Mouse (Mus musculus) hindbrain, embryonic 14.5 days (tissue): ENCODE measurements at regions not wholly inside any gene's neighbourhood (a gene's known extent, or its start where the extent isn't known, plus 50 kb on each side); places are given as distances from the start of the nearest gene placed in this dataset.

Source experiments
- ATAC-seq: fragments of 200-750 bp; cut with Nextera tagmentation; 2 replicates; pipeline ENCODE4 v1.8.0; 2017; ENCODE audit warnings: moderate number of reproducible peaks, mild to moderate bottlenecking, moderate TSS enrichment, moderate library complexity; ENCODE audit not compliant: low FRiP score
- DNase-seq: peaks from one replicate; pipeline ENCODE4 v3.0.0-alpha.2; 2015; ENCODE audit warnings: low spot score
- H3K27ac ChIP-seq: fragments of 300-500 bp; sonication (generic); 2 replicates; pipeline ENCODE4 v1.5.1; 2014; ENCODE audit warnings: mild to moderate bottlenecking, moderate library complexity
- H3K27me3 ChIP-seq: fragments of 300-500 bp; sonication (generic); 2 replicates; pipeline ENCODE4 v1.6.1; 2014; ENCODE audit warnings: mild to moderate bottlenecking, low read length, mixed read lengths; ENCODE audit not compliant: control insufficient read depth, insufficient read depth
- H3K36me3 ChIP-seq: fragments of 300-500 bp; sonication (generic); replicated peaks from 2 replicates; pipeline ENCODE4 v1.6.1; 2014; ENCODE audit not compliant: control insufficient read depth, insufficient read depth
- H3K4me1 ChIP-seq: fragments of 300-500 bp; sonication (generic); replicated peaks from 2 replicates; pipeline ENCODE4 v1.6.1; 2014; ENCODE audit warnings: antibody characterized with exemption, low read length, mixed read lengths; ENCODE audit not compliant: control insufficient read depth, insufficient read depth
- H3K4me2 ChIP-seq: fragments of 300-500 bp; sonication (generic); replicated peaks from 2 replicates; pipeline ENCODE4 v1.6.1; 2014; ENCODE audit warnings: mild to moderate bottlenecking, moderate library complexity
- H3K4me3 ChIP-seq: fragments of 300-500 bp; sonication (generic); replicated peaks from 2 replicates; pipeline ENCODE4 v1.5.1; 2014; ENCODE audit warnings: mild to moderate bottlenecking, low read length
- H3K9ac ChIP-seq: fragments of 300-500 bp; sonication (generic); 2 replicates; pipeline ENCODE4 v1.6.1; 2014
- H3K9me3 ChIP-seq: fragments of 300-500 bp; sonication (generic); 2 replicates; pipeline ENCODE4 v1.6.1; 2016; ENCODE audit warnings: low read length; ENCODE audit not compliant: control insufficient read depth
- WGBS: fragments of 180-500 bp; shearing (Covaris S2); extraction: QIAGEN DNeasy Blood & Tissue Kit; methylation state at CpG from one replicate; pipeline ENCODE4 v1.1.7; 2014; 5-methylcytosine and 5-hydroxymethylcytosine counted together

DNA sequence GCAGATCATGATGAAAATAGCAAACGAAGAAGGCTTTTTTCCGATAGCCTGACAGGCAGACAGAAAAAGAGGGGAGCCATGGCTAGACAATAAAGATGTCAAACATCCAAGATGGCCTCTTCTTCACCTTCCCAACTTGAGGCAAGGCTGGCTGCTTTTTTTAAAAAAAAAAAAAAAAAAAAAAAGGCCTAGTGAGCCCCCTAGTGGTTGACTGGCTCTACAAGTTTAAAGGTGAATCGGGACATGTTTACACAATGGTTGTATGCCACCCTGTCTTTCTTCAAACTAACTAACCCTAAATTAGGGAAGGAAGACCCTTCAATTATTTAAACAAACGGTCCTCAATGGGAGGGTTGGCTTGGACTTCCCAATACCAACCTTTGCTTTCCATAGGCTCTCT lies 475.8 kb upstream of the Gm5415 start:
- peaks cover 9% of the 10 kb centered on the region for H3K4me1 ChIP-seq
- H3K9ac ChIP-seq: no peak overlapping the region
- H3K9me3 ChIP-seq: no peaks in the 10 kb centered on the region
- no peaks in the 10 kb centered on the region for H3K36me3 ChIP-seq
- H3K27me3 ChIP-seq: no peaks in the 10 kb centered on the region
- no peak overlapping the region for H3K4me2 ChIP-seq
- no peak overlapping the region for H3K4me3 ChIP-seq
- WGBS: 68% methylated on average over 4 of the region's 4 CpGs
- ATAC-seq (no peak), DNase-seq (no peak)
- H3K27ac ChIP-seq: no peak overlapping the region

DNA sequence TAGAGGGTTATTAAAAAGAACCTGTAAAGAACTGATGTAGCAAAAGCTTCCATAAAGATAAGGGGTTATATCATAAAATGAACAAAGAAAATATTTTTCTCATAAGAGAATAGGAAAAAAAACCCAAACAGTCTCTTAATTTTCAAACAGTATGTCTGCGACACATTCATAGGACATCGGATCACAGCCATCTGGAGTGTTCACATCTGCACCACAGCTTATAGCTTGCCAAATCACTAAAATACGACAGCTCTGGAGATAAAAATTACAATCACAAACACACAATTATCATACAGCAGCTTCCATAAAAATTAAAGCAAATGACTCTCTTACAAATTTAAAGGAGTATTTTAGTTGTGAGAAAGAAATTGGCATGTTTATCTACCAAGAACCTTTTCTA lies 456.9 kb upstream of the Gm5415 start:
- H3K9ac ChIP-seq: no peak overlapping the region
- ATAC-seq (no peak), DNase-seq (no peak)
- no peaks in the 10 kb centered on the region for H3K27me3 ChIP-seq
- no peak overlapping the region for H3K27ac ChIP-seq
- no peaks in the 10 kb centered on the region for H3K4me1 ChIP-seq
- no peak overlapping the region for H3K4me2 ChIP-seq
- no peak overlapping the region for H3K4me3 ChIP-seq
- H3K36me3 ChIP-seq: no peaks in the 10 kb centered on the region
- no peaks in the 10 kb centered on the region for H3K9me3 ChIP-seq
- WGBS: 91% methylated on average over 3 of the region's 3 CpGs

DNA sequence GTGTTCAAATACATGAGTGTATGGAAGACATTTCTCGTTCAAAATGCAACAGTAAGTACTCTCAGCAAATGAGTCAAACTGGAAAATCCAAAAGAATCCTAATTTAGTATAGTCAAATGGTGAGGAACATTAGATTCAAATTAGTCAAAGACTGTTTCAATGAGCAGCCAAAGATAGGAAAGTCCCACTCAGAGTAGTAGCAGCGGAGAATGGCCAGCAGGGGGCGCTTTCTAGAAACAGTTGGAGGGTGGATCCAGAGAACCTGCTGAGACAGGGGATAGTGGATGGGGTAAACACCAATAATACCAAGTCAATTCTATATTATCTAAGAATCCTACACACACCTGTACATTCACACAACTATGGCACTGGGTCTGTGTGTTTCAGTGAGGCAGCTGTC lies 417.9 kb upstream of the Gm5415 start:
- ATAC-seq: no peak
- H3K27ac ChIP-seq: no peak overlapping the region

DNA sequence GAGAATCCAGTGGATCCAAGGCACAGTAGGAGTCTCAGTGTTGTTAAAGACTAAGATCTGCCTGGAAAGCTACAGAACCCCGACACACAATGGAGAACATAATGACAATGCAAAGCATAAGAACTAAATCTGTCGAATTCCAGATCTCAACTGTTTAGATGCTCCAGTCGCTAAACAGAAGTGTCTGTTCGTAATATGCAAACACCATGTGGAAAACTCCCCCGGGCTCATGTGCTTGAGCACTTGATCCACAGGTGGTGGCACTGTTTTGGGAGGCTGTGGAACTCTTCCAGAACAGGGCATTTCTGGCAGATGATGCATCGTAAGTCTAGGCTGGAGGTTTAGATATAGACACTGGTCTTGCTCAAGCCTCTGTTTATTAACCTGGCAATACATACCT lies 412.2 kb upstream of the Gm5415 start:
- H3K9ac ChIP-seq: no peak overlapping the region
- no peaks in the 10 kb centered on the region for H3K4me1 ChIP-seq
- no peaks in the 10 kb centered on the region for H3K36me3 ChIP-seq
- H3K4me3 ChIP-seq: no peak overlapping the region
- no peak overlapping the region for H3K4me2 ChIP-seq
- ATAC-seq: no peak
- DNase-seq: no peak
- 91% methylated on average over 6 of the region's 6 CpGs for WGBS
- no peaks in the 10 kb centered on the region for H3K27me3 ChIP-seq
- H3K27ac ChIP-seq: no peak overlapping the region
- H3K9me3 ChIP-seq: no peaks in the 10 kb centered on the region

More for the DNA sequence above, 417.9 kb upstream of the Gm5415 start:
- H3K4me2 ChIP-seq: no peak overlapping the region
- no peak overlapping the region for H3K9ac ChIP-seq
- no peaks in the 10 kb centered on the region for H3K27me3 ChIP-seq
- no peak overlapping the region for H3K4me3 ChIP-seq
- no peak for DNase-seq
- no peaks in the 10 kb centered on the region for H3K9me3 ChIP-seq
- no peaks in the 10 kb centered on the region for H3K4me1 ChIP-seq
- no peaks in the 10 kb centered on the region for H3K36me3 ChIP-seq
- WGBS: 73% methylated on average over 3 of the region's 3 CpGs

DNA sequence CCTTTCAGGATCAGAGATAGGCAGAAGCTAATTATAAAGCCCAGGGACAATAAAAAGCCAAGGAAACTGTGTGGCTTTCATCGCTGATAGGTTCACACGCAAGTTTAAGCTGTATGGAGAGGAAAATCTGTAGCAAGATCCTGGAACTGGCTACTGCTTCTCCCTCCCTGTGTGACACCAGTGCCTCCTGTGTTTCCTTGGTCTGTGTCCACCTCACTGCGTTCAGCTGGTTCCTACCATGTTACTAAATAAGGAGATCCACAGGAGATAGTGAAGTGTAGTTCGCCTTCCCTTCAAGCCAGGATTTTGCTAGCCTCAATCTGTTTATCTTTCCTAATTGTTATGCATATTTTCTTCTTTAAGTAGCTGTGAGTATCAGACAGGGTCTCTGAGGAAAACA lies 399.2 kb upstream of the Gm5415 start:
- no peak overlapping the region for H3K4me3 ChIP-seq
- DNase-seq: no peak
- WGBS: 63% methylated on average over 4 of the region's 4 CpGs
- H3K4me2 ChIP-seq: no peak overlapping the region
- H3K4me1 ChIP-seq: no peaks in the 10 kb centered on the region
- peaks cover 9% of the 10 kb centered on the region; the same call in 1 of the 2 replicates for H3K9me3 ChIP-seq
- no peaks in the 10 kb centered on the region for H3K36me3 ChIP-seq
- no peaks in the 10 kb centered on the region for H3K27me3 ChIP-seq
- H3K9ac ChIP-seq: no peak overlapping the region
- ATAC-seq: peak; percentile 31; the same call in 1 of the 2 replicates
- H3K27ac ChIP-seq: no peak overlapping the region

DNA sequence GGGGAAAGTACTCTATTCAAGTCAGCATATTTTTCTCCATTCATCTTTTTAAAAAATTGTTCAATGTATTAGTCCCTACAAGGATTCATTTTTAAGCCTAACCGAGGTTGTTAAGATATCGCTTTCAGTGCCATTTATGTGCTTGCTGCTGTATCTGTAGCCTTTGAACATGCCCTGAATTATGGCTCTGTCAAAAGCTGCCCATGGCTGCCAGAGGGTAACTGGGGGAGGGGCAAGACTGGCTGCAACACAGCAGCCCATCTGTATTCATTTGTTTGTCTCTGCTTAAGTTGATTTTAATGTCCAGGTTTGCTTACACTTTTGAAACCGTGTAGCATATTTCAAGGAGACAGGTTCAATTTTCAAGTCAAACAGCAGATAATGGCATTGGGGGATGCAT lies 383.3 kb upstream of the Gm5415 start:
- Histone ChIP-seq H3K27ac (no peak overlapping the region), H3K36me3 (no peaks in the 10 kb centered on the region), H3K4me1 (0 out of 2 replicates have a peak, but pooled peaks cover 3% of the 10 kb centered on the region), H3K4me2 (no peak overlapping the region), H3K9me3 (no peaks in the 10 kb centered on the region), H3K9ac (no peak overlapping the region), H3K27me3 (no peaks in the 10 kb centered on the region), H3K4me3 (no peak overlapping the region)
- DNase-seq (peak; percentile 34), ATAC-seq (peak; percentile 64; the same call in 1 of the 2 replicates)
- WGBS: 54% methylated on average over 3 of the region's 3 CpGs

DNA sequence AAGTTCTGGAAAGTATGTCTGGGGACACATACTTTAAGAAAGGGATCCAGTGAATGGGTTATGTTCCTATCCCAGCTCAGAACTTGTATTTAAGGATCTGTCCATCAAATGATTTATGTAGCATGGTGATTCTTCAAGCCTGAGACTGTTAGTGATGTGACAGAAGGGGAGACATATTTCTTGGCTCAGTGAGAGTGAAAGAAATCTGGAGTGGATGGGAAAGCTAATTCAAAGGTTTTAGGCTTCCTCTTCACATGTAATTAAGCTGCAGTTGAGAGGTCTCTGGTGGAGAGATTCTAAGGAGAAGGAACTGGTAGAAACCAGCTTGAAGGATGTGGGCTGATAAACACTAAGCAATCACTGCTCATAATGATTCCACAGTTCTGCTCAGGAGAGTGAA lies 355.3 kb upstream of the Gm5415 start:
- Histone ChIP-seq H3K36me3 (no peaks in the 10 kb centered on the region), H3K9ac (no peak overlapping the region), H3K4me1 (no peaks in the 10 kb centered on the region), H3K27ac (no peak overlapping the region), H3K9me3 (no peaks in the 10 kb centered on the region), H3K4me2 (no peak overlapping the region), H3K27me3 (no peaks in the 10 kb centered on the region), H3K4me3 (no peak overlapping the region)
- ATAC-seq (no peak), DNase-seq (no peak)

DNA sequence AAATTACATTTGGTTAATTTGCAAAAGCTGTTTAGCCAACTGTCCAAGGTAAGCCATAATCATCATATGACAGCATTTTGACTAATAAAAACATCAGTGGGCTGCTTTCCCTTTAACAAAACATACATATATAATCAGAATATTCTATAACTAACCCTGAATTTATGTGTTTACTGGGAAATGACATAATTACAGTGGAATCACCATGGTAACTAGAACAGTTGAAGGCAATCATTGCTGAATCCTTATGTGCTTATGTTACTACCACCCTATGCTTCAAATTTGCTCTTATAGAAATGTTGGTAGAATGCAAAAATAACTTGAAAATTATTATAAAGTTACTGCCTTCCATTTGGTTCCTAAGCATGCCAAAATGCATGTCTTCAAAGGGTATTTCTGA lies 340.6 kb upstream of the Gm5415 start:
- H3K4me3 ChIP-seq: no peak overlapping the region
- H3K4me2 ChIP-seq: no peak overlapping the region
- no peaks in the 10 kb centered on the region for H3K36me3 ChIP-seq
- no peaks in the 10 kb centered on the region for H3K9me3 ChIP-seq
- no peaks in the 10 kb centered on the region for H3K27me3 ChIP-seq
- ATAC-seq (no peak), DNase-seq (no peak)
- H3K4me1 ChIP-seq: no peaks in the 10 kb centered on the region
- no peak overlapping the region for H3K27ac ChIP-seq
- no peak overlapping the region for H3K9ac ChIP-seq

DNA sequence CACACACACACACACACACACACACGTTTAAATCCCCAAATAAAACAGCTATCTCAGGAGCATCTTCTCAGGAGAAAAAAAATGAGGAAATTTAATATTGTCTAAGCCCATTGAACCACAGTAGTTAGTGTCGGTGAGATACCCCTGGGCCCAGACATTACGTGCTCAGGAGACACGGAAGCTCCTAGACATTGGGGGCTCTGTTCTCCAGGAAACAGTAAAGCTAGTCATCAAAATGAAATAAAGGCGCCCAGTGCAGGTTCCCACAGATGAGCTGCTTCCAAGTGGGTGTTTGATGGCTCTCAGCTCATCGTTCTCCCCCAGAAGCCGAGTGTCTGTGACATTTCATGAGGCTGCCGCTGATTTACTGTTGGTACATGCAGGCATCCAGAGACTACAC lies 325.8 kb upstream of the Gm5415 start:
- WGBS: 75% methylated on average over 8 of the region's 8 CpGs
- no peak for DNase-seq
- ATAC-seq: no peak
- Histone ChIP-seq H3K9ac (no peak overlapping the region), H3K9me3 (no peaks in the 10 kb centered on the region), H3K27ac (no peak overlapping the region), H3K4me2 (no peak overlapping the region), H3K27me3 (no peaks in the 10 kb centered on the region), H3K4me3 (no peak overlapping the region), H3K4me1 (no peaks in the 10 kb centered on the region), H3K36me3 (no peaks in the 10 kb centered on the region)

DNA sequence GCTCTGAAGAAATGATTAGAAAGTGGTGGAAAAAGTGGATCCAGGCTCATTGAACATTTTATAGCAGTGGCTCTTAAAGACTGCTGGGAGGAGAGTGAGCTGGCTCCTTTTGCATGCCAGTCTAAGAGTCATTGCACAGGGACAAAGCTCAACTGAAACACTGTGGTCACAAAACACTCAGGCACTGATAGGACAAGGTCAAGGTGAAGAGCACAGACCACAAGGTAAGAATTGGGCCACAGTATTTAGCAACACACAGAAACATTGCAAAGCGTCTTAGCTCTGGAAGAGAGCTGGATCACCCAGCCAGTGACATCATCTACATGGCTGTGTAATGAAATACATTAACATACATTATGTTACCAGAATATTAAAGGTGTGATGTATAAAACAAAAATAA lies 319.0 kb upstream of the Gm5415 start:
- no peaks in the 10 kb centered on the region for H3K36me3 ChIP-seq
- H3K4me2 ChIP-seq: no peak overlapping the region
- H3K27me3 ChIP-seq: no peaks in the 10 kb centered on the region
- H3K4me1 ChIP-seq: no peaks in the 10 kb centered on the region
- no peaks in the 10 kb centered on the region for H3K9me3 ChIP-seq
- DNase-seq: no peak
- WGBS: 86% methylated on average over 1 of the region's 1 CpGs
- no peak overlapping the region for H3K9ac ChIP-seq
- H3K27ac ChIP-seq: no peak overlapping the region
- ATAC-seq: no peak
- H3K4me3 ChIP-seq: no peak overlapping the region
